Mouse (Mus musculus): ENCODE results near the gene Igfbp6. TPM values are rescaled to one million over a fixed set of nuclear protein-coding genes. Genes with fewer than 3 reads are reported as not detected.

The Igfbp6 gene
- polyA plus RNA-seq, 2 experiments, result 0.66 to 0.95 TPM

DNA sequence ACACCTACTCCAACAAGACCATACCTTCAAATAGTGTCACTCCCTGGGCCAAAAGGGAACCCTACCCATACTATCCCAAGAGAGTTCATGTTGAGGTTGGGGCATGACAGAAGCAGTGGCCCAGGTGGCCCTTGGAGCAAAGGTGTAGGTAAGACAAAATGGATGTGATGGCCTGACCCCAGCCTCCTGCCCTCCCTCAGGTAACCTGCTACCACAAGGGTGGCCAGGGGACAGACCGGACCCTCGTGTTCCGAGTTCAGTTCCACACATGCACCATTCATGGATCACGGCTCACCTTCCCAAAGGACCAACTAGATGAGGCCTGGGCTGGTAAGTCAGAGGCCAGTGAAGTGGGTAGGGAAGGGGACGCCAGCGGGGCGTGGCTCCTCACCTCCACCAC lies 33.9 kb upstream of the Igfbp6 start:
- peaks cover 0 to 2% of the 10 kb centered on the region in 2 experiments; a peak in 1 of 4 replicates for H3K4me1 ChIP-seq (replicated peaks; ENCODE audit: control insufficient read depth in 2 of 2, insufficient read depth in 2 of 2, low read length in 1 of 2)
- DNase-seq (ENCODE audit: low read depth in 3 of 3, low spot score in 3 of 3), result no peak
- no peak for ATAC-seq (ENCODE audit: insufficient read depth)
- peaks cover 4% of the 10 kb centered on the region for H3K27me3 ChIP-seq (ENCODE audit: control insufficient read depth, insufficient read depth, low read length)
- TF ChIP-seq EP300 (IDR thresholded peaks at IDR 0.05; ENCODE audit: low read depth) (no peak), CTCF (IDR thresholded peaks at IDR 0.05; ENCODE audit: low read depth) (no peak)
- H3K9me3 ChIP-seq (ENCODE audit: control insufficient read depth, low read length), result no peaks in the 10 kb centered on the region
- H3K4me2 ChIP-seq (ENCODE audit: low read depth), result no peak overlapping the region
- no peak overlapping the region for H3K9ac ChIP-seq (replicated peaks)
- no peak overlapping the region for H3K4me3 ChIP-seq (ENCODE audit: insufficient read depth in 1 of 2, low read depth in 2 of 2, low read length in 2 of 2)
- H3K36me3 ChIP-seq (replicated peaks; ENCODE audit: control insufficient read depth, insufficient read depth, low read depth), result no peaks in the 10 kb centered on the region
- WGBS (ENCODE audit: insufficient replicate concordance), result 71% methylated on average over 7 of the region's 7 CpGs
- H3K27ac ChIP-seq, result no peak overlapping the region

DNA sequence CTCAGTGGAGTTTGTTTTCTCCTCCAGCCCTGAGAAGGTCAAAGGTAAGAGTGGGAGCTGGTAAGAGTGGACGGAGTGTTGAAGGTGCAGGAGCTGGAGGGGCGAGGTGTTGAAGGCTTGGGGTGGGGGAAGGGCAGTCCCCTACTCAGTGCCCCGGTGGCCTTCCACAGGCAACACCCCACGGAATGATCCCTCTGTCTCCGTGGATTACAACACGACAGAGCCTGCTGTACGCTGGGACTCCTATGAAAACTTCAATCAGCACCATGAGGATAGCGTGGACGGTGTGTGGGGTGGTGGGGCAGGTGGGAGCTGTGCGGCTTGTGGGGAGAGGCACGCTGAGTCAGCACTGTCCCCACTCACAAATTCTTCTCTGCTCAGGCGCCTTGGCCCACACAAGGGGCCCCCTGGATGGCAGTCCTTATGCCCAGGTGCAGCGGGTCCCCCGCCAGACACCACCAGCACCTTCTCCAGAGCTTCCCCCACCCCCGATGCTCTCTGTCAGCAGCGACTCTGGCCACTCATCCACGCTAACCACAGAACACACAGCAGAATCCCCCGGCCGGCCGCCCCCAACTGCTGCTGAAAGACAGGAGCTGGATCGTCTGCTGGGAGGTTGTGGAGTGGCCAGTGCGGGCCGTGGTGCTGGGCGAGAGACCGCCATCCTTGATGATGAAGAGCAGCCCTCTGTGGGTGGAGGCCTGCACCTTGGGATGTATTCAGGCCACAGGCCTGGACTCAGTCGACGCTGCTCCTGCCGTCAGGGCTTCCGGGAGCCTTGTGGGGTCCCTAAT lies 33.3 kb upstream of the Igfbp6 start:
- Histone ChIP-seq H3K9me3 (ENCODE audit: control insufficient read depth, low read length) (no peaks in the 10 kb centered on the region), H3K4me1 (replicated peaks; ENCODE audit: control insufficient read depth in 2 of 2, insufficient read depth in 2 of 2, low read length in 1 of 2) (peaks cover 0 to 2% of the 10 kb centered on the region in 2 experiments; a peak in 1 of 4 replicates), H3K36me3 (replicated peaks; ENCODE audit: control insufficient read depth, insufficient read depth, low read depth) (no peaks in the 10 kb centered on the region), H3K9ac (replicated peaks) (no peak overlapping the region), H3K27ac (no peak overlapping the region), H3K4me3 (ENCODE audit: insufficient read depth in 1 of 2, low read depth in 2 of 2, low read length in 2 of 2) (no peak overlapping the region), H3K4me2 (ENCODE audit: low read depth) (no peak overlapping the region), H3K27me3 (ENCODE audit: control insufficient read depth, insufficient read depth, low read length) (peaks cover 4% of the 10 kb centered on the region)
- WGBS (ENCODE audit: insufficient replicate concordance), result 61% methylated on average over 29 of the region's 29 CpGs
- no peak for DNase-seq (ENCODE audit: low read depth in 3 of 3, low spot score in 3 of 3)
- TF ChIP-seq CTCF (IDR thresholded peaks at IDR 0.05; ENCODE audit: low read depth) (no peak), EP300 (IDR thresholded peaks at IDR 0.05; ENCODE audit: low read depth) (no peak)
- ATAC-seq (ENCODE audit: insufficient read depth), result no peak

DNA sequence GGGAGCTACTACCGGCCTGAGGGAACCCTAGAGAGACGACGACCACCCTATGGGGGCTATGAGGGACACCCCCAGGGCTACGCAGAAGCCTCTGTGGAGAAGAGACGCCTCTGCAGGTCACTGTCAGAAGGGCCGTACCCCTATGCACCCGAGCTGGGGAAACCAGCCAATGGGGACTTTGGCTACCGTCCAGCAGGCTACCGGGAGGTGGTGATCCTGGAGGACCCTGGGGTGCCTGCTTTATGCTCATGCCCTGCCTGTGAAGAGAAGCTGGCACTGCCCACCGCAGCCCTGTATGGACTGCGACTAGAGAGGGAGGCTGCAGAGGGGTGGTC lies 32.7 kb upstream of the Igfbp6 start:
- no peaks in the 10 kb centered on the region for H3K36me3 ChIP-seq (replicated peaks; ENCODE audit: control insufficient read depth, insufficient read depth, low read depth)
- 68% methylated on average over 11 of the region's 11 CpGs for WGBS (ENCODE audit: insufficient replicate concordance)

DNA sequence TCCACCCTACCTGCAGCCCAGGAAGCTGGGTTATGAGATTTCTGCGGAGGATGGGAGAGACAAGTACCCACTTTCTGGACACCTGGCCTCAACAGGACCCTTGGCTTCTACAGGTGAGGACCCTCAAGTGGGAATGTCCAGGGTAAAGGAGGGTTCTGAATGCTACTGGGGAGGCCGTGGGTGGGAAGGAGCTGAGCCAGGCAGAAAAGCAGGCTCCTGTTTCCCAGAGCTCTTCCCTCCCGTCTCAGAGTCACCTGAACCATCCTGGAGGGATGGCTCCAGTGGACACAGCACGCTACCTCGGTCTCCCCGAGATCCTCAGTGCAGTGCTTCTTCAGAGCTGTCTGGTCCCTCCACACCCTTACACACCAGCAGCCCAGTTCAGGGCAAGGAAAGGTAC lies 32.0 kb upstream of the Igfbp6 start:
- 78% methylated on average over 6 of the region's 6 CpGs for WGBS (ENCODE audit: insufficient replicate concordance)
- TF ChIP-seq EP300 (IDR thresholded peaks at IDR 0.05; ENCODE audit: low read depth) (no peak), CTCF (IDR thresholded peaks at IDR 0.05; ENCODE audit: low read depth) (no peak)
- H3K36me3 ChIP-seq (replicated peaks; ENCODE audit: control insufficient read depth, insufficient read depth, low read depth), result no peaks in the 10 kb centered on the region

More for the DNA sequence above, 32.7 kb upstream of the Igfbp6 start:
- H3K4me1 ChIP-seq (replicated peaks; ENCODE audit: control insufficient read depth in 2 of 2, insufficient read depth in 2 of 2, low read length in 1 of 2), result peaks cover 0 to 2% of the 10 kb centered on the region in 2 experiments; a peak in 1 of 4 replicates
- H3K27me3 ChIP-seq (ENCODE audit: control insufficient read depth, insufficient read depth, low read length), result peaks cover 2% of the 10 kb centered on the region
- H3K4me2 ChIP-seq (ENCODE audit: low read depth), result no peak overlapping the region
- DNase-seq (ENCODE audit: low read depth in 3 of 3, low spot score in 3 of 3), result no peak
- no peak for TF ChIP-seq EP300 (IDR thresholded peaks at IDR 0.05; ENCODE audit: low read depth)
- no peak for TF ChIP-seq CTCF (IDR thresholded peaks at IDR 0.05; ENCODE audit: low read depth)
- no peaks in the 10 kb centered on the region for H3K9me3 ChIP-seq (ENCODE audit: control insufficient read depth, low read length)
- no peak overlapping the region for H3K27ac ChIP-seq
- H3K9ac ChIP-seq (replicated peaks), result no peak overlapping the region
- no peak for ATAC-seq (ENCODE audit: insufficient read depth)
- no peak overlapping the region for H3K4me3 ChIP-seq (ENCODE audit: insufficient read depth in 1 of 2, low read depth in 2 of 2, low read length in 2 of 2)

DNA sequence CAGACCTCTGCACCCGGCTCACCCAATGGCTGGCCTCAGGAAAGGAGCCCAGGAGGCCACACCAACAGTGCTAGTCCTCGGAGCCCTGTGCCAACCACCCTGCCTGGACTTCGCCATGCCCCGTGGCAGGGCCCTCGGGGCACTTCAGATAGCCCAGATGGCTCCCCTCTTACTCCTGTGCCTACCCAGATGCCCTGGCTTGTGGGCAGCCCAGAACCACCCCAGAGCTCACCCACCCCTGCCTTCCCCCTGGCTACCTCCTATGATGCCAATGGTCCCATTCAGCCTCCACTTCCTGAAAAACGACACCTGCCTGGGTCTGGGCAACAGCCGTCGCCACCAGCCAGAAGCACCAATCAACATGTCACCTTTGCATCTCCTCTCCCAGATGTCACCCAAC lies 31.3 kb upstream of the Igfbp6 start:
- WGBS (ENCODE audit: insufficient replicate concordance), result 63% methylated on average over 8 of the region's 8 CpGs
- H3K9ac ChIP-seq (replicated peaks), result no peak overlapping the region
- no peak overlapping the region for H3K27ac ChIP-seq
- no peaks in the 10 kb centered on the region for H3K9me3 ChIP-seq (ENCODE audit: control insufficient read depth, low read length)
- H3K4me3 ChIP-seq (ENCODE audit: insufficient read depth in 1 of 2, low read depth in 2 of 2, low read length in 2 of 2), result no peak overlapping the region
- ATAC-seq (ENCODE audit: insufficient read depth) (no peak), DNase-seq (ENCODE audit: low read depth in 3 of 3, low spot score in 3 of 3) (no peak)
- peaks cover 0 to under 1% of the 10 kb centered on the region in 2 experiments; a peak in 1 of 4 replicates for H3K4me1 ChIP-seq (replicated peaks; ENCODE audit: control insufficient read depth in 2 of 2, insufficient read depth in 2 of 2, low read length in 1 of 2)
- no peak overlapping the region for H3K4me2 ChIP-seq (ENCODE audit: low read depth)
- no peaks in the 10 kb centered on the region for H3K36me3 ChIP-seq (replicated peaks; ENCODE audit: control insufficient read depth, insufficient read depth, low read depth)
- TF ChIP-seq CTCF (IDR thresholded peaks at IDR 0.05; ENCODE audit: low read depth) (no peak), EP300 (IDR thresholded peaks at IDR 0.05; ENCODE audit: low read depth) (no peak)
- no peaks in the 10 kb centered on the region for H3K27me3 ChIP-seq (ENCODE audit: control insufficient read depth, insufficient read depth, low read length)

More for the DNA sequence above, 32.0 kb upstream of the Igfbp6 start:
- Histone ChIP-seq H3K9me3 (ENCODE audit: control insufficient read depth, low read length) (no peaks in the 10 kb centered on the region), H3K27me3 (ENCODE audit: control insufficient read depth, insufficient read depth, low read length) (no peaks in the 10 kb centered on the region), H3K4me1 (replicated peaks; ENCODE audit: control insufficient read depth in 2 of 2, insufficient read depth in 2 of 2, low read length in 1 of 2) (peaks cover 0 to 2% of the 10 kb centered on the region in 2 experiments; a peak in 1 of 4 replicates), H3K4me2 (ENCODE audit: low read depth) (no peak overlapping the region), H3K27ac (no peak overlapping the region), H3K9ac (replicated peaks) (no peak overlapping the region), H3K4me3 (ENCODE audit: insufficient read depth in 1 of 2, low read depth in 2 of 2, low read length in 2 of 2) (no peak overlapping the region)
- ATAC-seq (ENCODE audit: insufficient read depth) (no peak), DNase-seq (ENCODE audit: low read depth in 3 of 3, low spot score in 3 of 3) (no peak)

Measured in liver, embryonic 14.5 days (tissue).